Mouse (Mus musculus): ENCODE measurements around the gene Yrdc. TPM values are rescaled to one million over a fixed set of nuclear protein-coding genes. Genes with fewer than 3 reads are reported as not detected.
A peak's percentile ranks its signal among the peaks of the same experiment; 100 is the strongest.

The Yrdc gene
- polyA plus RNA-seq (2016; fragmentation: Nextera tagmentation; extraction: Ambion mirVana) = 56.4 and 56.5 TPM in 2 replicates

GRCm38 (mm10) chr4:124850261-124850913 lies at the start of gene Yrdc:
Gene Yrdc, plus strand, starts transcription at chr4:124850679.
- Histone ChIP-seq H3K4me2 (replicated peaks) (peak within 1 kb of the TSS; percentile 71), H3K9me3 (no peaks in the 10 kb centered on the region), H3K4me1 (peaks cover 29% of the 10 kb centered on the region), H3K36me3 (peaks cover 18% of the 10 kb centered on the region), H3K4me3 (peak within 1 kb of the TSS; percentile 100), H3K27me3 (replicated peaks) (no peaks in the 10 kb centered on the region), H3K27ac (peak within 1 kb of the TSS; percentile 95), H3K9ac (peak within 1 kb of the TSS; percentile 95)
- under 1% methylated on average over 83 of the region's 90 CpGs for WGBS
- peak; percentile 91 for ATAC-seq (ENCODE audit: low FRiP score, low read depth)

DNA sequence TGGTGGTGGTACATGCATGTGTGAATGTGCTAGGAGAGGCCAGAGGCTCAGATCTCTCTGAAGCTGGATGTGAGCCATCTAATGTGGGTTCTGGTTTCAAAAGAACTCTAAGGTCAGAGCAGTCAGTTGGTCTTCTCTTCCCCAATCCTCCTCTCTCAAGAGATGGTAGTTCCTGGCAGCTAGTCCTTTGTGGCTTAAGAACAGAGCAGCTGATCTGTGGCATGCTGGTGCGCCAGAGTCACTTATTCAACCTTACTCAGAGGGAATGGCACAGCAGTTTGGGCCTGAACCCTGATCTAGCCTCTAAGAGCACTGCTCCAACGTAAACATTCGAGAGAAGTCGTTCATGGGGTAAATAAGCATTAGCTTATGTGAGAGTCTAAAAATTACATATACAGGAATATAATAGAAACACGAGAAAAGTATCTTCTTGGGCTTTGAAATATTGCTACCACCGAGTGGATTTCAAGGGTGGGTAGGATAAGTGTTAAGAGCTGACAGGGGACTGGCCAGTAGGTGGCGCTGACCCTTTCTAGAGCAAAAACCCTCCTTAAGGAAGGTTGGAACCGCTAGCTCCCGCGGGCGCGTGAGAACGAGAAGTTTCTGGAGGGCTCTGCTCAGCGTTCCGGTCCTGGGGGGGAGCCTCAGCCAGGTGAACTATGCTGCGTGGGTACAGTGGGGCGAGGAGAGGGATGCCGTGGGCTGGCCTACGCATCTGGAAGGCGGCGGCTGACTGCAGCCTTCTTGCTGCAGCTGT lies 48.7 kb upstream of the Yrdc start, which contains the start of gene Mtf1:
Gene Mtf1 (plus strand): TSS at position 553 of the 757 bp plus-strand sequence.
- 3% methylated on average over 21 of the region's 21 CpGs for WGBS
- Histone ChIP-seq H3K4me2 (replicated peaks) (peak within 1 kb of the TSS; percentile 87), H3K27me3 (replicated peaks) (no peaks in the 10 kb centered on the region), H3K4me1 (peaks cover 15% of the 10 kb centered on the region), H3K27ac (peak within 1 kb of the TSS; percentile 90), H3K9ac (peak within 1 kb of the TSS; percentile 90), H3K36me3 (peaks cover 48% of the 10 kb centered on the region), H3K9me3 (no peaks in the 10 kb centered on the region), H3K4me3 (peak within 1 kb of the TSS; percentile 76)
- ATAC-seq (ENCODE audit: low FRiP score, low read depth) = peak; percentile 85

DNA sequence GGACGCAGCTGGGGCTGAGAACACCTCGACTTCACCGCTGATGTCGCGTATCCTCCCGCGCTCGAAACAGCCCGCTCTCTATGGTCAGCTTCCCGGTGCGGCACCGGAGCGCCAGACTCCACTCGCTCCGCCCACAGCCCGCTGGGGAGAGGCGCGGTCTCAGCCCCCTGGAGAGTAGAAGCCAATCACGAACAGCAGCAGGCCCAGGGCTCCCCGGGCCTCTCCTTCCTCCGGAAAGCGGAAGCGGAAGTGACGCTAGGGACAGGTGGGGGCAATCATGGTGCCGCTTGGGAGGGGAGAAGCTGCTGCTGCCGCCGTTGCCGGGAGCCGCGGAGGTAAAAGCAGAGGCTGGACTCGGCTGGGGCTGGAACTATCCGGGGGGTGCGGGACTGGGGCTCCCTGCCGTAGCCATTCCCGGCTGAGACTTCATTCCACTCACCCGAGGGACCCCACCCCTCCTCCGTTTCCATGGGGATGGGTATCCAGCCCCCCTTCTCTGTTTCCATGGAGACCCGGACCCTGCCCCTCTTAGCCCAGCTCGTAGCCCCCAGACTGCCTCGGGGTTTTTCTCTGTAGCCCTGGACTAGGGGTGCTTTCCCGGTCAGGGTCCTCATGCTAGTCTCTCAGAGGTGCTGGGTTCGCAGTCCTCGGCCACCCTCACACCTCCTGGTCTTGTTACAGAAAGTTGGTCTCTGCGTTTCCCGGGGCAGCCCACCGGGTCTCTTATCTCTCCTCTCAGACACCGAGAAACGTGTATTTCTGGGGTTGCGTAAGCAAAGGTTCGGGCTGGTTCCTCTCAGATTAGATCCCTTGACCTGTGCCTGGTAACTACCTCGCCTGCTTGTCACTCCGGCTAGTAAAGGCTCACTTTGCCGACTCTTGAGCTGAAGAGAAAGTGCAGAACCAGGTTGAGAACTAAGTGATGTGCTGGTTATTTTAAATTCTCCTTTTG lies 47.9 kb upstream of the Yrdc start:
- ATAC-seq (ENCODE audit: low FRiP score, low read depth) = peak; percentile 100
- Histone ChIP-seq H3K36me3 (peaks cover 53% of the 10 kb centered on the region), H3K9ac (peak overlapping the region; percentile 90), H3K4me2 (replicated peaks) (peak overlapping the region; percentile 87), H3K4me3 (peak overlapping the region; percentile 76), H3K9me3 (no peaks in the 10 kb centered on the region), H3K4me1 (peaks cover 15% of the 10 kb centered on the region), H3K27me3 (replicated peaks) (no peaks in the 10 kb centered on the region), H3K27ac (peak overlapping the region; percentile 90)
- 2% methylated on average over 53 of the region's 53 CpGs for WGBS

DNA sequence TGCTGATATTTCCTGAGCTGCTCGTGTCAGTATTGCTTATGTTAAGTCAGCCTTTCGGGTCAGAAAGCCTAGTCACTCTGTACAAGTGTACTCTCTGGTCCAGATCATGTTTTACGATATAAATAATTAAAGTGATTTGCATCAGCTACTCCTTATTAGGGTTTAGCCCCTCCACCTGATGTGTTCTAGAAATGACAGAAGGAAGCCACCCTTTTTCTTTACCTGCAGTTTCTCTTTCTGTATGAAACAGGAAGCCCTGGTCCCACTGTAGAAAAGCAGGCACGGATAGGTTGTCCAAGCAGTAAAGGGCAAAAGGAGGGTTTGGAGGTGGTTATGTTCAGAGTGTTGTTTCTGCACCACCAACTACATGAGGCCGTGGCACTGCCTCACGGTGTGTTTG lies 47.1 kb upstream of the Yrdc start:
- peaks cover 15% of the 10 kb centered on the region for H3K4me1 ChIP-seq
- no peaks in the 10 kb centered on the region for H3K9me3 ChIP-seq
- no peak for ATAC-seq (ENCODE audit: low FRiP score, low read depth)
- H3K27me3 ChIP-seq (replicated peaks) = no peaks in the 10 kb centered on the region
- WGBS = 81% methylated on average over 6 of the region's 6 CpGs
- peak overlapping the region; percentile 76 for H3K4me3 ChIP-seq
- no peak overlapping the region for H3K9ac ChIP-seq
- H3K27ac ChIP-seq = no peak overlapping the region
- peaks cover 50% of the 10 kb centered on the region for H3K36me3 ChIP-seq
- H3K4me2 ChIP-seq (replicated peaks) = peak overlapping the region; percentile 87

- Histone ChIP-seq H3K4me2 (replicated peaks) (no peak overlapping the region), H3K9ac (no peak overlapping the region), H3K36me3 (peaks cover 50% of the 10 kb centered on the region), H3K9me3 (no peaks in the 10 kb centered on the region), H3K4me1 (peaks cover 8% of the 10 kb centered on the region), H3K27me3 (replicated peaks) (no peaks in the 10 kb centered on the region), H3K27ac (no peak overlapping the region), H3K4me3 (no peak overlapping the region)
- 84% methylated on average over 5 of the region's 5 CpGs for WGBS
- no peak for ATAC-seq (ENCODE audit: low FRiP score, low read depth)
Measured at GRCm38 (mm10) chr4:124808511-124808910, 42.0 kb upstream of the Yrdc start.

DNA sequence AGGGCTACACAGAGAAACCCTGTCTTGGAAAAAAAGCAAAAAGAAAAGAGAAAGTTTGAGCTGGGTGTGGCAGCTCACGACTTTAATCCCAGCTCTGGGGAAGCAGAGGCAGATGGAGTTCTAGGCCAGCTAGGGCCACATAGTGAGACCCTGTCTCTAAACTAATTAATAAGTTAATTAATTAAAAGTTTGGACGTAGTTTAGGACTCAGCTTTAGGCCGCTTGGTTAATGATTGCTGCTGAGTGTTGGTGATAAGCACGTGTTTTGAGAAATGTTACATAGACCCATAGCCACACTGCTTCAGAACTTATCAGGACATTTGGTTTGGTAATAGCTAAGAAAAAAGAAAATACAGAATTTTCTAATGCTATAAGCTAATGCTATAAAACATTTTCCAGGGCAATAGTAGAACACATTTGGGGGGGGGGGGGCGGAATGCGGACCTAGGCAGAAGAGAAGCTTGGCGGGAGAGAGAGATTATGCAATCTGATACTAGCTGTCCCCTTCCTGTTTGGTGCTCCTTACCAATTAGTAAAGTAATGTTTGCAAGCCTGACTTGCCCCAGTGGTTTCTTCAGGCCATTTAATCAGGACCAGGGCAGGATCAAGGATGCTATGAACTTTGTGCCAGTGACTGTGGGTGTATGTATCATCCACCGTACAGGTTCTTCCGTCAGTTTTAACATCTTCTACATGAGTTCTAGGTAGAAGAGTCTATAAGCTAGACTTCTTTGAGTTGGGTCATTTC lies 41.2 kb upstream of the Yrdc start:
- Histone ChIP-seq H3K4me3 (no peak overlapping the region), H3K9me3 (no peaks in the 10 kb centered on the region), H3K27me3 (replicated peaks) (no peaks in the 10 kb centered on the region), H3K4me1 (peaks cover 5% of the 10 kb centered on the region; the same call in 1 of the 2 replicates), H3K36me3 (peaks cover 48% of the 10 kb centered on the region), H3K4me2 (replicated peaks) (no peak overlapping the region), H3K9ac (no peak overlapping the region), H3K27ac (no peak overlapping the region)
- no peak for ATAC-seq (ENCODE audit: low FRiP score, low read depth)
- 90% methylated on average over 9 of the region's 9 CpGs for WGBS

GRCm38 (mm10) chr4:124810056-124810455 lies 40.4 kb upstream of the Yrdc start:
- Histone ChIP-seq H3K9ac (no peak overlapping the region), H3K4me3 (no peak overlapping the region), H3K9me3 (no peaks in the 10 kb centered on the region), H3K4me2 (replicated peaks) (no peak overlapping the region), H3K27me3 (replicated peaks) (no peaks in the 10 kb centered on the region), H3K27ac (no peak overlapping the region), H3K4me1 (peaks cover 5% of the 10 kb centered on the region; the same call in 1 of the 2 replicates), H3K36me3 (peaks cover 41% of the 10 kb centered on the region)
- no peak for ATAC-seq (ENCODE audit: low FRiP score, low read depth)
- 89% methylated on average over 7 of the region's 7 CpGs for WGBS

- H3K9me3 ChIP-seq = no peaks in the 10 kb centered on the region
- peaks cover 31% of the 10 kb centered on the region for H3K36me3 ChIP-seq
- WGBS = 25% methylated on average over 9 of the region's 9 CpGs
- H3K4me2 ChIP-seq (replicated peaks) = no peak overlapping the region
- no peak overlapping the region for H3K9ac ChIP-seq
- H3K27me3 ChIP-seq (replicated peaks) = no peaks in the 10 kb centered on the region
- H3K4me3 ChIP-seq = no peak overlapping the region
- H3K27ac ChIP-seq = no peak overlapping the region
- no peak for ATAC-seq (ENCODE audit: low FRiP score, low read depth)
- H3K4me1 ChIP-seq = peaks cover 5% of the 10 kb centered on the region; the same call in 1 of the 2 replicates
Measured at GRCm38 (mm10) chr4:124811347-124811975, 39.0 kb upstream of the Yrdc start.

DNA sequence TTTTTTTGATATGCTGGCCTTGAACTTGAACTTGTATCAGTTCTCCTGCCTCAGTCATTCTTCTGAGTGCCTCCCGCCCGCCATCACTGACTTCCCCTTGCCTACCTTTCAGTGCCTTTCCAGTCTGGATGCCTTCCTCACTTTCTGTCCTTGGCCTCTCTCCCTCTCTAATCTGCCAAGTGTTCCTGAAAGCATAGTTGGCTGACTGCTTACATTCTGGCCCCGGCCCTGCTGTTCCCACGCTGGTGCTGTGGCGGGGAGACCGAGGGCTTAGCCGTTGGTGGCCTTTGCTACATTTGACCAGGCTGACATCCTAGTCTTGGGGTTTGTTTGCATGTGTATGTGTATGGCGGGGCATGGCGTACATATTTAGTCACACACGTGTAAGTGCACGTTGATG lies 34.6 kb upstream of the Yrdc start:
- no peak overlapping the region for H3K4me3 ChIP-seq
- ATAC-seq (ENCODE audit: low FRiP score, low read depth) = no peak
- no peak overlapping the region for H3K4me2 ChIP-seq (replicated peaks)
- peaks cover 24% of the 10 kb centered on the region for H3K36me3 ChIP-seq
- no peak overlapping the region for H3K27ac ChIP-seq
- H3K27me3 ChIP-seq (replicated peaks) = no peaks in the 10 kb centered on the region
- H3K4me1 ChIP-seq = peaks cover 11% of the 10 kb centered on the region; the same call in 1 of the 2 replicates
- H3K9ac ChIP-seq = no peak overlapping the region
- no peaks in the 10 kb centered on the region for H3K9me3 ChIP-seq
- WGBS = 96% methylated on average over 11 of the region's 11 CpGs

DNA sequence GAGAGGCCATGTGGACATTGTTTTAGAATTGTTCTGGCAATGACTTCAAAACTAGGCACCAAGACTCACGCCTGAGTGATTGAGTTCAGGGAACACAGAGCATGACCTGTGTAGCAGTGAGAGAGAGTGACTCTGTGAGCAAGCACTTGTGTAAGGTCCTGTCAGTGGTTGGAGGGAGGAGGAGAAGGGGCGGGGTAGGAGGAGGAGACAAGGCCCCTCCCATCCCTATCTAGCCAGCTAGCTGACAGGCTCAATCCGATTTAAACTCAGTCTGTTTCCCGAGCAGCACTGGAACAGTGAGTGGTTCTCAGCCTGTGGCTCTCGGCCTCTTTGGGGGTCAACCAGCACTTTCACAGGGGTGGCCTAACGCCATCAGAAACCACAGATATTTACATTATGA lies 32.7 kb upstream of the Yrdc start:
- ATAC-seq (ENCODE audit: low FRiP score, low read depth) = no peak
- WGBS = 24% methylated on average over 6 of the region's 6 CpGs

GRCm38 (mm10) chr4:124818832-124819231 lies 31.6 kb upstream of the Yrdc start:
- Histone ChIP-seq H3K4me1 (peaks cover 6% of the 10 kb centered on the region; the same call in 1 of the 2 replicates), H3K27me3 (replicated peaks) (no peaks in the 10 kb centered on the region), H3K9me3 (no peaks in the 10 kb centered on the region), H3K4me2 (replicated peaks) (no peak overlapping the region), H3K4me3 (no peak overlapping the region), H3K9ac (no peak overlapping the region), H3K27ac (no peak overlapping the region), H3K36me3 (peaks cover 37% of the 10 kb centered on the region)
- no peak for ATAC-seq (ENCODE audit: low FRiP score, low read depth)
- 94% methylated on average over 4 of the region's 4 CpGs for WGBS

More for the DNA sequence above, 32.7 kb upstream of the Yrdc start:
- Histone ChIP-seq H3K9me3 (no peaks in the 10 kb centered on the region), H3K4me2 (replicated peaks) (no peak overlapping the region), H3K36me3 (peaks cover 27% of the 10 kb centered on the region), H3K27me3 (replicated peaks) (no peaks in the 10 kb centered on the region), H3K4me3 (no peak overlapping the region), H3K9ac (no peak overlapping the region), H3K27ac (no peak overlapping the region), H3K4me1 (peaks cover 6% of the 10 kb centered on the region; the same call in 1 of the 2 replicates)
